Mouse (Mus musculus): ENCODE results near the gene Ndufv1.
"Not testable (repeated sequence)": the region's sequence is repeated elsewhere in the genome, so short reads cannot be mapped to it uniquely, and the experiment has no call there.

Ndufv1 gene

GRCm38 (mm10) chr19:4012432-4013022 is at the start of gene Ndufv1:
Gene Ndufv1, minus strand, starts transcription at chr19:4012806.
- DNase-seq (ENCODE audit: low read depth), result peak; percentile 99

GRCm38 (mm10) chr19:4060899-4061465 is 48.4 kb upstream of the Ndufv1 start:
- DNase-seq (ENCODE audit: low read depth), result no peak

GRCm38 (mm10) chr19:4060044-4060898 is 47.7 kb upstream of the Ndufv1 start:
- DNase-seq (ENCODE audit: low read depth), result not testable (repeated sequence)

- DNase-seq (ENCODE audit: low read depth), result no peak
Measured at GRCm38 (mm10) chr19:4059069-4059740, 46.6 kb upstream of the Ndufv1 start, which contains the start of gene Gstp3. Gene Gstp3, minus strand, starts transcription at chr19:4059569.

GRCm38 (mm10) chr19:4058581-4058980 is 46.0 kb upstream of the Ndufv1 start:
- DNase-seq (ENCODE audit: low read depth), result no peak

GRCm38 (mm10) chr19:4057962-4058361 is 45.4 kb upstream of the Ndufv1 start:
- no peak for DNase-seq (ENCODE audit: low read depth)

- DNase-seq (ENCODE audit: low read depth), result no peak
Measured at GRCm38 (mm10) chr19:4057389-4057788, 44.8 kb upstream of the Ndufv1 start.

GRCm38 (mm10) chr19:4056727-4057126 is 44.1 kb upstream of the Ndufv1 start:
- no peak for DNase-seq (ENCODE audit: low read depth)

- no peak for DNase-seq (ENCODE audit: low read depth)
Measured at GRCm38 (mm10) chr19:4055947-4056693, 43.5 kb upstream of the Ndufv1 start.

GRCm38 (mm10) chr19:4055216-4055946 is 42.8 kb upstream of the Ndufv1 start:
- no peak for DNase-seq (ENCODE audit: low read depth)

- no peak for DNase-seq (ENCODE audit: low read depth)
Measured at GRCm38 (mm10) chr19:4054613-4055012, 42.0 kb upstream of the Ndufv1 start.

- DNase-seq (ENCODE audit: low read depth), result no peak
Measured at GRCm38 (mm10) chr19:4052516-4053030, 40.0 kb upstream of the Ndufv1 start.

GRCm38 (mm10) chr19:4051741-4052515 is 39.3 kb upstream of the Ndufv1 start:
- peak; percentile 71 for DNase-seq (ENCODE audit: low read depth)

- no peak for DNase-seq (ENCODE audit: low read depth)
Measured at GRCm38 (mm10) chr19:4051016-4051415, 38.4 kb upstream of the Ndufv1 start.

- not testable (repeated sequence) for DNase-seq (ENCODE audit: low read depth)
Measured at GRCm38 (mm10) chr19:4049069-4049468, 36.5 kb upstream of the Ndufv1 start.

GRCm38 (mm10) chr19:4047859-4048258 is 35.3 kb upstream of the Ndufv1 start:
- DNase-seq (ENCODE audit: low read depth), result peak; percentile 85

GRCm38 (mm10) chr19:4046866-4047254 is 34.3 kb upstream of the Ndufv1 start:
- no peak for DNase-seq (ENCODE audit: low read depth)

GRCm38 (mm10) chr19:4045966-4046865 is 33.6 kb upstream of the Ndufv1 start, which contains the start of gene Gstp2:
Gene Gstp2, minus strand, starts transcription at chr19:4046023.
- DNase-seq (ENCODE audit: low read depth), result no peak

GRCm38 (mm10) chr19:4044109-4044508 is 31.5 kb upstream of the Ndufv1 start:
- DNase-seq (ENCODE audit: low read depth), result not testable (repeated sequence)

All from c-Kit-positive CD71-negative TER-119-negative erythroid progenitor cells, embryonic 14.5 days (primary cell).